Mouse (Mus musculus) frontal cortex, adult 2 months (tissue): Measurements from ENCODE around the gene Agxt2. TPM values are rescaled to one million over a fixed set of nuclear protein-coding genes. Genes with fewer than 3 reads are reported as not detected.
A peak's percentile ranks its signal among the peaks of the same experiment; 100 is the strongest.

Source experiments
- DNase-seq, 2 experiments: peaks; one replicate each; pipeline ENCODE4 v3.0.0; 2022; ENCODE audit warnings: low spot score in 1 of 2; ENCODE audit errors: extremely low spot score in 1 of 2
- polyA plus RNA-seq: library from polyadenylated mRNA; depleted of rRNA; stranded (reverse); fragments of >200 nt; gene quantifications from 2 replicates; pipeline ENCODE4 v1.2.3, GENCODE M21; 2012; rRNA removed

Agxt2 gene
- not detected in 2 replicates for polyA plus RNA-seq

- DNase-seq: no peak
Observed at GRCm38 (mm10) chr15:10358039-10358948, at the start of gene Agxt2. Gene Agxt2, plus strand, starts transcription at chr15:10358532.

- DNase-seq: no peak
Observed at GRCm38 (mm10) chr15:10311826-10312225, 46.5 kb upstream of the Agxt2 start.

- peak; percentile 23 to 85 for DNase-seq
Observed at GRCm38 (mm10) chr15:10313522-10314455, 44.5 kb upstream of the Agxt2 start.

- no peak for DNase-seq
Observed at GRCm38 (mm10) chr15:10325080-10325479, 33.3 kb upstream of the Agxt2 start, which contains the start of gene Gm21973. Gene Gm21973, plus strand, starts transcription at chr15:10325380.

GRCm38 (mm10) chr15:10330626-10331025, 27.7 kb upstream of the Agxt2 start:
- DNase-seq: no peak

- DNase-seq: no peak
Observed at GRCm38 (mm10) chr15:10332566-10332965, 25.8 kb upstream of the Agxt2 start.

- no peak for DNase-seq
Observed at GRCm38 (mm10) chr15:10338606-10339005, 19.7 kb upstream of the Agxt2 start.

GRCm38 (mm10) chr15:10347044-10347443, 11.3 kb upstream of the Agxt2 start:
- no peak for DNase-seq

GRCm38 (mm10) chr15:10366331-10366730, 8.0 kb downstream of the Agxt2 start:
- DNase-seq: no peak

GRCm38 (mm10) chr15:10375404-10375803, 17.1 kb downstream of the Agxt2 start:
- no peak for DNase-seq

- peak in 1 of 2 experiments; percentile 53 for DNase-seq
Observed at GRCm38 (mm10) chr15:10378338-10378959, 20.1 kb downstream of the Agxt2 start.

- no peak for DNase-seq
Observed at GRCm38 (mm10) chr15:10379757-10380458, 21.6 kb downstream of the Agxt2 start.

GRCm38 (mm10) chr15:10387263-10387662, 28.9 kb downstream of the Agxt2 start:
- no peak for DNase-seq

GRCm38 (mm10) chr15:10399795-10400194, 41.5 kb downstream of the Agxt2 start:
- no peak for DNase-seq

GRCm38 (mm10) chr15:10400415-10400814, 42.1 kb downstream of the Agxt2 start:
- DNase-seq: peak in 1 of 2 experiments; percentile 80

- DNase-seq: no peak
Observed at GRCm38 (mm10) chr15:10409842-10410241, 51.5 kb downstream of the Agxt2 start.

- DNase-seq: peak; percentile 57 to 64
Observed at GRCm38 (mm10) chr15:10410881-10411280, 52.5 kb downstream of the Agxt2 start.

GRCm38 (mm10) chr15:10413656-10414055, 55.3 kb downstream of the Agxt2 start:
- DNase-seq: peak in 1 of 2 experiments; percentile 44

- no peak for DNase-seq
Observed at GRCm38 (mm10) chr15:10421138-10421784, 62.9 kb downstream of the Agxt2 start.
